Mouse (Mus musculus): ENCODE data around the gene AU041133. TPM values are rescaled to one million over a fixed set of nuclear protein-coding genes. Genes with fewer than 3 reads are reported as not detected.
A peak's percentile ranks its signal among the peaks of the same experiment; 100 is the strongest.

AU041133 gene
- polyA plus RNA-seq, 1 experiment from 2014 or later, result 1.8 TPM

- TF ChIP-seq CTCF (IDR thresholded peaks at IDR 0.05; ENCODE audit: low read depth), result no peak
- no peak for TF ChIP-seq EP300 (IDR thresholded peaks at IDR 0.05; ENCODE audit: low read depth)
- H3K9me3 ChIP-seq (ENCODE audit: low read length), result peaks cover 4% of the 10 kb centered on the region
- no peak overlapping the region for H3K4me2 ChIP-seq (ENCODE audit: low read depth, low read length)
- 43% methylated on average over 3 of the region's 3 CpGs for WGBS (ENCODE audit: insufficient replicate concordance)
- H3K27ac ChIP-seq (ENCODE audit: low read depth), result no peak overlapping the region
- H3K4me3 ChIP-seq (ENCODE audit: low read depth, low read length), result no peak overlapping the region
- H3K27me3 ChIP-seq (ENCODE audit: insufficient read depth, low read length), result no peaks in the 10 kb centered on the region
- ATAC-seq, result no peak
- no peak for DNase-seq
- H3K36me3 ChIP-seq (replicated peaks; ENCODE audit: insufficient read depth, low read length), result no peaks in the 10 kb centered on the region
- H3K4me1 ChIP-seq (ENCODE audit: insufficient read depth), result no peaks in the 10 kb centered on the region
- no peak overlapping the region for H3K9ac ChIP-seq (replicated peaks)
Measured at GRCm38 (mm10) chr10:82167777-82168176, 40.0 kb downstream of the AU041133 start.

GRCm38 (mm10) chr10:82169776-82170175, 42.0 kb downstream of the AU041133 start:
- no peak for TF ChIP-seq CTCF (IDR thresholded peaks at IDR 0.05; ENCODE audit: low read depth)
- TF ChIP-seq EP300 (IDR thresholded peaks at IDR 0.05; ENCODE audit: low read depth), result no peak
- H3K9ac ChIP-seq (replicated peaks), result no peak overlapping the region
- peaks cover 3% of the 10 kb centered on the region; the same call in 1 of the 2 replicates for H3K9me3 ChIP-seq (ENCODE audit: low read length)
- no peak overlapping the region for H3K27ac ChIP-seq (ENCODE audit: low read depth)
- H3K36me3 ChIP-seq (replicated peaks; ENCODE audit: insufficient read depth, low read length), result no peaks in the 10 kb centered on the region
- H3K27me3 ChIP-seq (ENCODE audit: insufficient read depth, low read length), result no peaks in the 10 kb centered on the region
- H3K4me1 ChIP-seq (ENCODE audit: insufficient read depth), result no peaks in the 10 kb centered on the region
- H3K4me2 ChIP-seq (ENCODE audit: low read depth, low read length), result no peak overlapping the region
- no peak for DNase-seq
- WGBS (ENCODE audit: insufficient replicate concordance), result 63% methylated on average over 2 of the region's 2 CpGs
- no peak overlapping the region for H3K4me3 ChIP-seq (ENCODE audit: low read depth, low read length)
- ATAC-seq, result no peak

GRCm38 (mm10) chr10:82170808-82171207, 43.0 kb downstream of the AU041133 start:
- no peak for ATAC-seq
- H3K9ac ChIP-seq (replicated peaks), result no peak overlapping the region
- H3K27me3 ChIP-seq (ENCODE audit: insufficient read depth, low read length), result no peaks in the 10 kb centered on the region
- no peak for DNase-seq
- WGBS (ENCODE audit: insufficient replicate concordance), result 40% methylated on average over 2 of the region's 2 CpGs
- no peak overlapping the region for H3K27ac ChIP-seq (ENCODE audit: low read depth)
- H3K4me1 ChIP-seq (ENCODE audit: insufficient read depth), result no peaks in the 10 kb centered on the region
- no peaks in the 10 kb centered on the region for H3K9me3 ChIP-seq (ENCODE audit: low read length)
- TF ChIP-seq EP300 (IDR thresholded peaks at IDR 0.05; ENCODE audit: low read depth), result no peak
- TF ChIP-seq CTCF (IDR thresholded peaks at IDR 0.05; ENCODE audit: low read depth), result peak; percentile 54
- no peak overlapping the region for H3K4me3 ChIP-seq (ENCODE audit: low read depth, low read length)
- no peak overlapping the region for H3K4me2 ChIP-seq (ENCODE audit: low read depth, low read length)
- no peaks in the 10 kb centered on the region for H3K36me3 ChIP-seq (replicated peaks; ENCODE audit: insufficient read depth, low read length)

GRCm38 (mm10) chr10:82178257-82179064, 50.6 kb downstream of the AU041133 start:
- H3K27ac ChIP-seq (ENCODE audit: low read depth), result peak overlapping the region; percentile 82

More at GRCm38 (mm10) chr10:82178257-82179064, 50.6 kb downstream of the AU041133 start:
- TF ChIP-seq CTCF (IDR thresholded peaks at IDR 0.05; ENCODE audit: low read depth), result no peak
- no peak for TF ChIP-seq EP300 (IDR thresholded peaks at IDR 0.05; ENCODE audit: low read depth)
- peak overlapping the region; percentile 89 for H3K4me2 ChIP-seq (ENCODE audit: low read depth, low read length)
- peaks cover 4% of the 10 kb centered on the region; the same call in 1 of the 2 replicates for H3K4me1 ChIP-seq (ENCODE audit: insufficient read depth)
- no peaks in the 10 kb centered on the region for H3K27me3 ChIP-seq (ENCODE audit: insufficient read depth, low read length)
- H3K36me3 ChIP-seq (replicated peaks; ENCODE audit: insufficient read depth, low read length), result no peaks in the 10 kb centered on the region
- 6% methylated on average over 47 of the region's 47 CpGs for WGBS (ENCODE audit: insufficient replicate concordance)
- no peaks in the 10 kb centered on the region for H3K9me3 ChIP-seq (ENCODE audit: low read length)
- H3K9ac ChIP-seq (replicated peaks), result peak overlapping the region; percentile 65
- ATAC-seq (peak; percentile 97), DNase-seq (peak; percentile 77)
- peak overlapping the region; percentile 69 for H3K4me3 ChIP-seq (ENCODE audit: low read depth, low read length)

Other genes starting within 250 kb of the AU041133 start
- gene Zfp781, start 197.5 kb upstream of the AU041133 start, polyA plus RNA-seq (2015; fragmentation: Nextera tagmentation; extraction: Ambion mirVana), result 0.24 and 0.42 TPM in 2 replicates
- 1.7 and 1.9 TPM in 2 replicates for gene Zfp873, start 79.9 kb upstream of the AU041133 start, polyA plus RNA-seq (2015; fragmentation: Nextera tagmentation; extraction: Ambion mirVana)
- 0.34 and 0.45 TPM in 2 replicates for gene BC024063, start 44.7 kb upstream of the AU041133 start, polyA plus RNA-seq (2015; fragmentation: Nextera tagmentation; extraction: Ambion mirVana)
- 2.1 and 2.4 TPM in 2 replicates for gene Zfp938, start 113.3 kb downstream of the AU041133 start, polyA plus RNA-seq (2015; fragmentation: Nextera tagmentation; extraction: Ambion mirVana)
- not detected in 2 replicates for gene 4932415D10Rik, start 188.6 kb downstream of the AU041133 start, polyA plus RNA-seq (2015; fragmentation: Nextera tagmentation; extraction: Ambion mirVana)
- 0.72 and 1.1 TPM in 2 replicates for gene Gm4924, start 226.2 kb downstream of the AU041133 start, polyA plus RNA-seq (2015; fragmentation: Nextera tagmentation; extraction: Ambion mirVana)

All from liver, postnatal 0 days (tissue).